Mouse (Mus musculus) forebrain, embryonic 12.5 days (tissue): Measurements from ENCODE around the gene Nipbl. TPM values are rescaled to one million over a fixed set of nuclear protein-coding genes. Genes with fewer than 3 reads are reported as not detected.

Experiments
- ATAC-seq: fragments of 200-750 bp; cut with Nextera tagmentation; 2 replicates; pipeline ENCODE4 v1.8.0; 2017; ENCODE audit warnings: moderate TSS enrichment; ENCODE audit not compliant: low FRiP score
- H3K27ac ChIP-seq: fragments of 300-500 bp; sonication (generic); 2 replicates; pipeline ENCODE4 v1.5.1; 2016; ENCODE audit warnings: mild to moderate bottlenecking
- H3K27me3 ChIP-seq: fragments of 300-500 bp; sonication (generic); 2 replicates; pipeline ENCODE4 v1.6.1; 2016; ENCODE audit warnings: mild to moderate bottlenecking
- H3K36me3 ChIP-seq: fragments of 300-500 bp; sonication (generic); replicated peaks from 2 replicates; pipeline ENCODE4 v1.6.1; 2016; ENCODE audit warnings: mild to moderate bottlenecking
- H3K4me1 ChIP-seq: fragments of 300-500 bp; sonication (generic); 2 replicates; pipeline ENCODE4 v1.6.1; 2016
- H3K4me2 ChIP-seq: fragments of 300-500 bp; sonication (generic); 2 replicates; pipeline ENCODE4 v1.6.1; 2016; ENCODE audit warnings: mild to moderate bottlenecking, moderate library complexity
- H3K4me3 ChIP-seq: fragments of 300-500 bp; sonication (generic); replicated peaks from 2 replicates; pipeline ENCODE4 v1.5.1; 2016; ENCODE audit warnings: mild to moderate bottlenecking
- H3K9ac ChIP-seq: fragments of 300-500 bp; sonication (generic); 2 replicates; pipeline ENCODE4 v1.6.1; 2016; ENCODE audit warnings: mild to moderate bottlenecking
- H3K9me3 ChIP-seq: fragments of 300-500 bp; sonication (generic); 2 replicates; pipeline ENCODE4 v1.6.1; 2016
- WGBS: fragments of 180-500 bp; shearing (Covaris S2); methylation state at CpG from one replicate; pipeline ENCODE4 v1.1.7; 2016; 5-methylcytosine and 5-hydroxymethylcytosine counted together
- polyA plus RNA-seq: library from polyadenylated mRNA; unstranded; fragments of >200 nt; fragmentation: Nextera tagmentation; extraction: Ambion mirVana; gene quantifications from 2 replicates; pipeline ENCODE4 v1.2.1, GENCODE M21; 2016

Gene Nipbl
- polyA plus RNA-seq, 1 experiment from 2014 or later = 25.0 TPM

DNA sequence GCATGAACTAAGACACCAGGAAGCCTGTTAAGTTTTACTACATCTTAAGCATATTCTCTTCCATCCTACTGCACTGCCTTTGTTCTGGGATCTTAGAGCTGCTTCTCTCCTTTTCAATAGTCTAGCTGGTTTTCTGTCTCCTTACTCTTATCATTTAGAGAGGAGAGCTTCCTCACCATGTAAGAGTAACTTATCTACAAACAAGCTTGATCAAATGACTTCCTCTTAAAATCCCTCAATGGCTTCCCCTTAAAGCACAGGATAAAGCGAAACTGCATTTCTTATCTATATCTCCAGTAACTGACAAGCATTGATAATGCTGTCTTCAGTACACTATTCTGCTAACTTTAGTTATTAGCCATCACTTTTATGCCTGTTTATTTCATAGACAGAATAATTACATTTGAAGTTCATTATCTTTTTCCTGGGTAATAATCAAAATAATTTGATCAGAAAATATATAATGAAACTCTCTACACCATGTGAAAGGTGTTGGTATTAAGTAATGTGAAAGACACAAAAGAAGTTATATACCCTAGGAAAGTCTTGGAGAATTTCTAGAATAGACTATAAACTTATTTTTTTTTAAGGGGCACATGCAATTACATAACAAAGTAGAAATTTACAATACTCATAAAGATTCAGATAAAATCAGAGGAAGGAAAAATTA is 33.0 kb downstream of the Nipbl start:
- 95% methylated on average over 1 of the region's 1 CpGs for WGBS
- Histone ChIP-seq H3K27me3 (no peaks in the 10 kb centered on the region), H3K36me3 (no peaks in the 10 kb centered on the region), H3K4me2 (no peak overlapping the region), H3K9me3 (no peaks in the 10 kb centered on the region), H3K4me3 (no peak overlapping the region), H3K27ac (no peak overlapping the region), H3K9ac (no peak overlapping the region), H3K4me1 (no peaks in the 10 kb centered on the region)
- no peak for ATAC-seq

GRCm38 (mm10) chr15:8407082-8407481 is 37.2 kb downstream of the Nipbl start:
- ATAC-seq = no peak
- H3K9ac ChIP-seq = no peak overlapping the region
- H3K4me2 ChIP-seq = no peak overlapping the region
- no peaks in the 10 kb centered on the region for H3K27me3 ChIP-seq
- WGBS = 91% methylated on average over 2 of the region's 2 CpGs
- H3K27ac ChIP-seq = no peak overlapping the region
- H3K9me3 ChIP-seq = no peaks in the 10 kb centered on the region
- H3K4me1 ChIP-seq = no peaks in the 10 kb centered on the region
- no peak overlapping the region for H3K4me3 ChIP-seq
- H3K36me3 ChIP-seq = no peaks in the 10 kb centered on the region

- no peak overlapping the region for H3K4me3 ChIP-seq
- H3K4me1 ChIP-seq = peaks cover 6% of the 10 kb centered on the region; the same call in 1 of the 2 replicates
- no peak overlapping the region for H3K9ac ChIP-seq
- H3K27ac ChIP-seq = no peak overlapping the region
- no peaks in the 10 kb centered on the region for H3K9me3 ChIP-seq
- WGBS = 92% methylated on average over 2 of the region's 2 CpGs
- ATAC-seq = no peak
- H3K36me3 ChIP-seq = no peaks in the 10 kb centered on the region
- no peaks in the 10 kb centered on the region for H3K27me3 ChIP-seq
- H3K4me2 ChIP-seq = no peak overlapping the region
These were observed 38.0 kb downstream of the Nipbl start for GRCm38 (mm10) chr15:8406219-8406618.

GRCm38 (mm10) chr15:8402591-8402990 is 41.7 kb downstream of the Nipbl start:
- H3K4me2 ChIP-seq = no peak overlapping the region
- H3K9ac ChIP-seq = no peak overlapping the region
- no peak overlapping the region for H3K27ac ChIP-seq
- no peaks in the 10 kb centered on the region for H3K9me3 ChIP-seq
- no peaks in the 10 kb centered on the region for H3K27me3 ChIP-seq
- H3K36me3 ChIP-seq = no peaks in the 10 kb centered on the region
- 93% methylated on average over 2 of the region's 2 CpGs for WGBS
- no peak for ATAC-seq
- no peak overlapping the region for H3K4me3 ChIP-seq
- peaks cover 6% of the 10 kb centered on the region; the same call in 1 of the 2 replicates for H3K4me1 ChIP-seq

- H3K36me3 ChIP-seq = no peaks in the 10 kb centered on the region
- no peaks in the 10 kb centered on the region for H3K27me3 ChIP-seq
- H3K9me3 ChIP-seq = no peaks in the 10 kb centered on the region
- H3K4me3 ChIP-seq = no peak overlapping the region
- no peak overlapping the region for H3K9ac ChIP-seq
- no peak overlapping the region for H3K27ac ChIP-seq
- H3K4me2 ChIP-seq = no peak overlapping the region
- 95% methylated on average over 2 of the region's 2 CpGs for WGBS
- peaks cover 6% of the 10 kb centered on the region; the same call in 1 of the 2 replicates for H3K4me1 ChIP-seq
- ATAC-seq = no peak
These were observed 42.7 kb downstream of the Nipbl start for GRCm38 (mm10) chr15:8401536-8401935.

DNA sequence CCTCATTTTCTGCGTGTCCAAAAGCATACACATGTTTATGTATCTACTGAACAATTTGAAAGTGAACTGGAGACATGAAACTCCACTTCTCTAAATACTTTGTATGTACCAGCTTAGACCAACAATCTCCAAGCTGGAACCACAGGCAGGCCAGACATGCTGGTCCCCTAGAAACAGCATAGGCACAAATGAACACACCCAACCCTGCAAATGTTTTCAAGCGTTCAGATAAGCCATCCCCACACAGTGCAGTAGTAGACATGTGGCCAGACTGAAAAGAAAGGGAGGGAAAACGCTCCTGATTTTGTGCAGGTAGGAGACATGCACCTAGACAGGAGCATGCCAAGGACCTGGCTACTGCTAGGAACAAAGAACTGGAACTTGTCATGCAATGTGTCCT is 52.5 kb downstream of the Nipbl start:
- WGBS = 91% methylated on average over 3 of the region's 3 CpGs
- H3K9ac ChIP-seq = no peak overlapping the region
- H3K4me3 ChIP-seq = no peak overlapping the region
- no peaks in the 10 kb centered on the region for H3K27me3 ChIP-seq
- H3K4me2 ChIP-seq = no peak overlapping the region
- H3K36me3 ChIP-seq = no peaks in the 10 kb centered on the region
- H3K27ac ChIP-seq = no peak overlapping the region
- no peaks in the 10 kb centered on the region for H3K4me1 ChIP-seq
- H3K9me3 ChIP-seq = no peaks in the 10 kb centered on the region
- ATAC-seq = no peak

- 71% methylated on average over 3 of the region's 3 CpGs for WGBS
These were observed 62.0 kb downstream of the Nipbl start for GRCm38 (mm10) chr15:8382213-8382612.

GRCm38 (mm10) chr15:8375657-8376056 is 68.6 kb downstream of the Nipbl start:
- 96% methylated on average over 1 of the region's 1 CpGs for WGBS
- Histone ChIP-seq H3K36me3 (peaks cover 9% of the 10 kb centered on the region), H3K4me1 (no peaks in the 10 kb centered on the region), H3K4me3 (no peak overlapping the region), H3K27ac (no peak overlapping the region), H3K27me3 (no peaks in the 10 kb centered on the region), H3K9ac (no peak overlapping the region), H3K4me2 (no peak overlapping the region), H3K9me3 (no peaks in the 10 kb centered on the region)
- ATAC-seq = no peak

More at GRCm38 (mm10) chr15:8382213-8382612, 62.0 kb downstream of the Nipbl start:
- no peaks in the 10 kb centered on the region for H3K9me3 ChIP-seq
- H3K9ac ChIP-seq = no peak overlapping the region
- no peaks in the 10 kb centered on the region for H3K4me1 ChIP-seq
- H3K4me3 ChIP-seq = no peak overlapping the region
- H3K27ac ChIP-seq = no peak overlapping the region
- H3K4me2 ChIP-seq = no peak overlapping the region
- H3K36me3 ChIP-seq = no peaks in the 10 kb centered on the region
- no peak for ATAC-seq
- no peaks in the 10 kb centered on the region for H3K27me3 ChIP-seq

GRCm38 (mm10) chr15:8374724-8375123 is 69.5 kb downstream of the Nipbl start:
- Histone ChIP-seq H3K27me3 (no peaks in the 10 kb centered on the region), H3K9ac (no peak overlapping the region), H3K36me3 (peaks cover 13% of the 10 kb centered on the region), H3K4me3 (no peak overlapping the region), H3K4me1 (no peaks in the 10 kb centered on the region), H3K4me2 (no peak overlapping the region), H3K27ac (no peak overlapping the region), H3K9me3 (no peaks in the 10 kb centered on the region)
- 87% methylated on average over 3 of the region's 3 CpGs for WGBS
- no peak for ATAC-seq

DNA sequence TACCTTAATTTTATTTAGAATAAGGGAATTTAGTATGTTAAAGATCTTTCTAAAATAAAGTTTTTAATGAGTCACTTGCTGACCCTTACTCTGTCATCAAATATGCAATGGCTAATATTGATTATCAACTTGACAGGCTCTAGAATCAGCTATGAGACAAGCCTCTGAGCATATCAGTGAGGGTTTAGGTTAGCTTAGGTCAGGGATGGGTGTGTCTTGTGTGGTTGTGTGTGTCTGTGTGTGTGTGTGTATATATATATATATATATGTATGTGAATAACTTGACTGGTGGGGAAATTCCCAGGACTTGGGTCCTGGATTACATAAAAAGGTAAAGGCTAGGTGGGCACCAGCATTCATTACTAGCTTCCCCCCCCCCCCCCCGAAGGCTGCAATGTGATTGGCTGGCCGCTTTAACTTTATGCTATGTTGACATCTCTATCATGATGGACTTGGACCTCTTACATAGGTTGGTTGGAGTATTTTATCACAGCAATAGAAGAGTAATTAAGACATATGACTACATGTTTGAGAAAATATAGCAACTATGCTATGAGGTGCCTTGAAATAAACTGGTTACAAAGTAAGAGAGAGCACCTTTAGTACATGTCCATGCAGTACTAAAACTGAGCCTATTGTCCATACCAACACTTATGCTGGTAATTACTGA is 97.0 kb downstream of the Nipbl start:
- WGBS = 89% methylated on average over 2 of the region's 2 CpGs

GRCm38 (mm10) chr15:8340596-8340995 is 103.7 kb downstream of the Nipbl start:
- H3K36me3 ChIP-seq = peaks cover 38% of the 10 kb centered on the region
- H3K27ac ChIP-seq = no peak overlapping the region
- no peaks in the 10 kb centered on the region for H3K4me1 ChIP-seq
- no peaks in the 10 kb centered on the region for H3K27me3 ChIP-seq
- ATAC-seq = no peak
- no peaks in the 10 kb centered on the region for H3K9me3 ChIP-seq
- no peak overlapping the region for H3K4me3 ChIP-seq
- no peak overlapping the region for H3K9ac ChIP-seq
- 89% methylated on average over 4 of the region's 4 CpGs for WGBS
- no peak overlapping the region for H3K4me2 ChIP-seq

More for the DNA sequence above, 97.0 kb downstream of the Nipbl start:
- Histone ChIP-seq H3K9me3 (no peaks in the 10 kb centered on the region), H3K4me2 (no peak overlapping the region), H3K27me3 (no peaks in the 10 kb centered on the region), H3K36me3 (peaks cover 25% of the 10 kb centered on the region), H3K27ac (no peak overlapping the region), H3K4me3 (no peak overlapping the region), H3K4me1 (no peaks in the 10 kb centered on the region), H3K9ac (no peak overlapping the region)
- ATAC-seq = no peak

- Histone ChIP-seq H3K4me3 (no peak overlapping the region), H3K4me2 (no peak overlapping the region), H3K9ac (no peak overlapping the region), H3K36me3 (peaks cover 45% of the 10 kb centered on the region), H3K27me3 (no peaks in the 10 kb centered on the region), H3K4me1 (no peaks in the 10 kb centered on the region), H3K9me3 (no peaks in the 10 kb centered on the region), H3K27ac (no peak overlapping the region)
- no peak for ATAC-seq
- WGBS = 91% methylated on average over 3 of the region's 3 CpGs
These were observed 112.7 kb downstream of the Nipbl start for GRCm38 (mm10) chr15:8331547-8331946.

GRCm38 (mm10) chr15:8325629-8326028 is 118.6 kb downstream of the Nipbl start:
- H3K27ac ChIP-seq = no peak overlapping the region
- no peaks in the 10 kb centered on the region for H3K4me1 ChIP-seq
- no peak for ATAC-seq
- no peak overlapping the region for H3K4me3 ChIP-seq
- no peak overlapping the region for H3K9ac ChIP-seq
- no peaks in the 10 kb centered on the region for H3K9me3 ChIP-seq
- peaks cover 56% of the 10 kb centered on the region for H3K36me3 ChIP-seq
- WGBS = 95% methylated on average over 2 of the region's 2 CpGs
- no peaks in the 10 kb centered on the region for H3K27me3 ChIP-seq
- H3K4me2 ChIP-seq = no peak overlapping the region
